Mouse (Mus musculus) intestine, postnatal 0 days (tissue): Measurements from ENCODE around the gene Gm4869. TPM values are rescaled to one million over a fixed set of nuclear protein-coding genes. Genes with fewer than 3 reads are reported as not detected.
A peak's percentile ranks its signal among the peaks of the same experiment; 100 is the strongest.
"Not testable (repeated sequence)": the region's sequence is repeated elsewhere in the genome, so short reads cannot be mapped to it uniquely, and the experiment has no call there.

Source experiments
- ATAC-seq: fragments of 200-750 bp; cut with Nextera tagmentation; 2 replicates; pipeline ENCODE4 v1.8.0; 2017; ENCODE audit warnings: mild to moderate bottlenecking, moderate TSS enrichment, moderate library complexity
- H3K27ac ChIP-seq: fragments of 300-500 bp; sonication (generic); 2 replicates; pipeline ENCODE4 v1.5.1; 2014; ENCODE audit warnings: mild to moderate bottlenecking, low read depth, low read length, moderate library complexity
- H3K27me3 ChIP-seq: fragments of 300-500 bp; sonication (generic); replicated peaks from 2 replicates; pipeline ENCODE4 v1.6.1; 2014; ENCODE audit warnings: low read length, mixed read lengths; ENCODE audit not compliant: control insufficient read depth, insufficient read depth
- H3K36me3 ChIP-seq: fragments of 300-500 bp; sonication (generic); 2 replicates; pipeline ENCODE4 v1.6.1; 2014; ENCODE audit warnings: mild to moderate bottlenecking, moderate library complexity; ENCODE audit not compliant: control insufficient read depth, insufficient read depth
- H3K4me1 ChIP-seq: fragments of 300-500 bp; sonication (generic); replicated peaks from 2 replicates; pipeline ENCODE4 v1.6.1; 2014; ENCODE audit warnings: antibody characterized with exemption, low read length, mixed read lengths; ENCODE audit not compliant: control insufficient read depth, insufficient read depth
- H3K4me2 ChIP-seq: fragments of 300-500 bp; sonication (generic); replicated peaks from 2 replicates; pipeline ENCODE4 v1.6.1; 2014; ENCODE audit warnings: low read depth, mild to moderate bottlenecking, moderate library complexity
- H3K4me3 ChIP-seq: fragments of 300-500 bp; sonication (generic); 2 replicates; pipeline ENCODE4 v1.5.1; 2014; ENCODE audit warnings: low read depth, low read length
- H3K9ac ChIP-seq: fragments of 300-500 bp; sonication (generic); 2 replicates; pipeline ENCODE4 v1.6.1; 2014; ENCODE audit warnings: mild to moderate bottlenecking, low read depth, low read length
- H3K9me3 ChIP-seq: fragments of 300-500 bp; sonication (generic); 2 replicates; pipeline ENCODE4 v1.6.1; 2016; ENCODE audit warnings: mixed run types; ENCODE audit not compliant: control insufficient read depth
- CTCF ChIP-seq: sonication (generic); IDR thresholded peaks from 2 replicates; pipeline ENCODE4 v1.5.1; 2016; ENCODE audit warnings: low read depth, mild to moderate bottlenecking, control low read depth, antibody characterized with exemption, moderate library complexity
- WGBS: fragments of 180-500 bp; shearing (Covaris S2); extraction: QIAGEN DNeasy Blood & Tissue Kit; methylation state at CpG from one replicate; pipeline ENCODE4 v1.1.7; 2014; 5-methylcytosine and 5-hydroxymethylcytosine counted together
- polyA plus RNA-seq: library from polyadenylated mRNA; unstranded; fragments of >200 nt; fragmentation: Nextera tagmentation; extraction: Ambion mirVana; gene quantifications from 2 replicates; pipeline ENCODE4 v1.2.1, GENCODE M21; 2015

The Gm4869 gene
- polyA plus RNA-seq, 1 experiment from 2014 or later, result 0.05 TPM

GRCm38 (mm10) chr5:140492684-140493233 is 47.3 kb downstream of the Gm4869 start:
- ATAC-seq, result peak; percentile 28; the same call in 1 of the 2 replicates

GRCm38 (mm10) chr5:140498176-140498575 is 52.7 kb downstream of the Gm4869 start:
- WGBS, result 77% methylated on average over 6 of the region's 6 CpGs
- TF ChIP-seq CTCF, result no peak
- H3K27ac ChIP-seq, result no peak overlapping the region
- H3K27me3 ChIP-seq, result no peaks in the 10 kb centered on the region; the same call in 1 of the 2 replicates
- 0 out of 2 replicates have a peak, but pooled peaks cover 4% of the 10 kb centered on the region for H3K4me1 ChIP-seq
- H3K4me3 ChIP-seq, result no peak overlapping the region
- no peak overlapping the region for H3K4me2 ChIP-seq
- H3K36me3 ChIP-seq, result no peaks in the 10 kb centered on the region
- H3K9ac ChIP-seq, result no peak overlapping the region
- ATAC-seq, result no peak
- no peaks in the 10 kb centered on the region for H3K9me3 ChIP-seq

More at GRCm38 (mm10) chr5:140492684-140493233, 47.3 kb downstream of the Gm4869 start:
- no peaks in the 10 kb centered on the region for H3K36me3 ChIP-seq
- H3K4me3 ChIP-seq, result no peak overlapping the region
- H3K9me3 ChIP-seq, result no peaks in the 10 kb centered on the region
- TF ChIP-seq CTCF, result no peak
- H3K27me3 ChIP-seq, result no peaks in the 10 kb centered on the region; the same call in 1 of the 2 replicates
- H3K4me2 ChIP-seq, result no peak overlapping the region
- WGBS, result 19% methylated on average over 11 of the region's 11 CpGs
- no peak overlapping the region for H3K27ac ChIP-seq
- no peaks in the 10 kb centered on the region for H3K4me1 ChIP-seq
- H3K9ac ChIP-seq, result no peak overlapping the region

DNA sequence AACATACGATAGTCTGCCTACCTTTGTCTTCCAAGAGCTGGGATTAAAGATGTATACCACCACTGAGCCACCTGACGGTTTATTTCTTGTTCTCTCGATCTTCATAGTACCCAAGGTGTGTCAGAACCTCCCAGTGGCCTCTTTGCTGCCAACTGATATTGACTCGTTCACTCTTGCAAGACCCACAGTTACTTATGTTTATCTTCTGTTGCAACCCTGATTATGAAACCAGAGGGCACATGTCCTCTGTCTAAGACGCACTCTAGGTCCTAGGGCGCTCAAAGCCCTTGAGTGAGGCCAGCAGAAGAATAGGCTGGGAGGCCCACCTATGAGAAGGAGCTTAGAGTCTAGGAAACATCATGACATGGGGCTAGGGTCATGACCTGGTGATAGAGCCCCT is 55.3 kb downstream of the Gm4869 start:
- 42% methylated on average over 6 of the region's 6 CpGs for WGBS
- ATAC-seq, result 0 out of 2 replicates have a peak, but pooled peaks have one; percentile 8
- TF ChIP-seq CTCF, result 0 out of 2 replicates have a peak, but pooled peaks have one; percentile 7

GRCm38 (mm10) chr5:140501982-140502836 is 56.8 kb downstream of the Gm4869 start:
- WGBS, result 29% methylated on average over 14 of the region's 14 CpGs
- no peak overlapping the region for H3K9ac ChIP-seq

More for the DNA sequence above, 55.3 kb downstream of the Gm4869 start:
- no peak overlapping the region for H3K4me2 ChIP-seq
- H3K9ac ChIP-seq, result no peak overlapping the region
- H3K36me3 ChIP-seq, result no peaks in the 10 kb centered on the region
- no peaks in the 10 kb centered on the region for H3K27me3 ChIP-seq
- H3K27ac ChIP-seq, result no peak overlapping the region
- H3K4me1 ChIP-seq, result 0 out of 2 replicates have a peak, but pooled peaks cover 5% of the 10 kb centered on the region
- H3K4me3 ChIP-seq, result no peak overlapping the region
- no peaks in the 10 kb centered on the region for H3K9me3 ChIP-seq

GRCm38 (mm10) chr5:140502925-140503324 is 57.5 kb downstream of the Gm4869 start:
- 2% methylated on average over 12 of the region's 12 CpGs for WGBS
- H3K4me3 ChIP-seq, ATAC-seq, H3K27ac ChIP-seq, H3K9ac ChIP-seq, H3K27me3 ChIP-seq, H3K4me1 ChIP-seq, H3K9me3 ChIP-seq, H3K36me3 ChIP-seq: not testable (repeated sequence)
- H3K4me2 ChIP-seq, result peak overlapping the region; percentile 53

More at GRCm38 (mm10) chr5:140501982-140502836, 56.8 kb downstream of the Gm4869 start:
- H3K27ac ChIP-seq, result no peak overlapping the region
- no peaks in the 10 kb centered on the region for H3K9me3 ChIP-seq
- ATAC-seq, result no peak
- H3K4me1 ChIP-seq, result peaks cover 8% of the 10 kb centered on the region; the same call in 1 of the 2 replicates
- TF ChIP-seq CTCF, result no peak
- H3K4me2 ChIP-seq, result peak overlapping the region; percentile 53
- no peak overlapping the region for H3K4me3 ChIP-seq
- no peaks in the 10 kb centered on the region for H3K36me3 ChIP-seq
- H3K27me3 ChIP-seq, result no peaks in the 10 kb centered on the region

DNA sequence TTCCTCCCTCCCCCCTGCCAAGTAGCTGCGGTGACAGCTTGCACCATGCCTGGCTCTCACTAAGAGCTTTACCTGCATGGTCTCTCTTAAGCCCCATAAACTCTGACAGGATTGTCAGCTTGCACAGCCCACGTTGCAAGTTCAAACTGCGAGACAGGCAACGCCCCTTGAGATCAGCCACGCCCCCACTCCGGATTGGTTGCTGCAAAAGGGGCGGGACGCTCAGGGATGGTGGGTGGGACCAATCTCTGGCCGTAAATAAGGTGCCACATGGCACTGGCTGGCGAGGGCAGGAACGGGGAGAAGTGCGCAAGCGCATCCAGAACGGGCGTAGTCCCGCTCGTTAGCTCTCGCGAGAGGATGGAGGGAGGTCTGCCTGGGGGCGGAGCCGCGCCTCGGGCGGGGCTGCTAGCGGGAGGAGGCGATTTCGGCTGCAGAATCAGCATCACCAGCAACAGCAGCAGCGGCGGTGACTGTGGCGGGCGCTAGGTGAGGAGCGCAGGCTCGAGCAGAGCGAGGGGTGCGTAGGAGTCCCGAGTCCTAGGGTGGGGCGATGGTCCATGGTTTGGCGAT is 59.8 kb downstream of the Gm4869 start, which contains the start of gene Chst12:
Gene Chst12 (plus strand): TSS at position 343 of the 573 bp plus-strand sequence.
- Histone ChIP-seq H3K36me3 (no peaks in the 10 kb centered on the region), H3K4me3 (peak within 1 kb of the TSS; percentile 47), H3K9ac (peak within 1 kb of the TSS; percentile 41; the same call in 1 of the 2 replicates), H3K9me3 (no peaks in the 10 kb centered on the region), H3K4me2 (peak within 1 kb of the TSS; percentile 71), H3K27ac (peak within 1 kb of the TSS; percentile 60), H3K27me3 (no peaks in the 10 kb centered on the region), H3K4me1 (peaks cover 8% of the 10 kb centered on the region; the same call in 1 of the 2 replicates)
- 0% methylated on average over 38 of the region's 38 CpGs for WGBS
- peak; percentile 23; the same call in 1 of the 2 replicates for TF ChIP-seq CTCF
- peak; percentile 97 for ATAC-seq
